Mouse (Mus musculus) ovary, adult 18-20 months (tissue): ENCODE measurements around the gene Osbpl10.
"Not testable (repeated sequence)": the region's sequence is repeated elsewhere in the genome, so short reads cannot be mapped to it uniquely, and the experiment has no call there.

Source experiments
- DNase-seq: peaks from one replicate; pipeline ENCODE4 v3.0.0; 2022; ENCODE audit warnings: low spot score, mixed read lengths

The Osbpl10 gene

DNA sequence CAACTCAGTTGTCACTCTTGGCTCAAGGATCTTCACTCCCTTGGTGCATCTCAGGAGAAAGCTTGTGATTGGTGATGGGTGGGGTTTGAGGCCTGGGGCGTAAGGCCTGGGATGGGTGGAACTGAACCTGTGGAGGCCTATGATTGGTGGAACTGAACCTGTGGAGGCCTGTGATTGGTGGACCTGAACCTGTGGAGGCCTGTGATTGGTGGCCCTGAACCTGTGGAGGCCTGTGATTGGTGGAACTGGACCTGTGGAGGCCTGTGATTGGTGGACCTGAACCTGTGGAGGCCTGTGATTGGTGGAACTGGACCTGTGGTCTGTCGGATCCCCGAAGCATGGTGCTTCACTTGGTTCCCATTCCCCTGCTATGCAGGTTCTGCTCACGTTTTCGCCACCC is 7.4 kb downstream of the Osbpl10 start:
- no peak for DNase-seq

GRCm38 (mm10) chr9:114986361-114986760 is 8.0 kb downstream of the Osbpl10 start:
- no peak for DNase-seq

DNA sequence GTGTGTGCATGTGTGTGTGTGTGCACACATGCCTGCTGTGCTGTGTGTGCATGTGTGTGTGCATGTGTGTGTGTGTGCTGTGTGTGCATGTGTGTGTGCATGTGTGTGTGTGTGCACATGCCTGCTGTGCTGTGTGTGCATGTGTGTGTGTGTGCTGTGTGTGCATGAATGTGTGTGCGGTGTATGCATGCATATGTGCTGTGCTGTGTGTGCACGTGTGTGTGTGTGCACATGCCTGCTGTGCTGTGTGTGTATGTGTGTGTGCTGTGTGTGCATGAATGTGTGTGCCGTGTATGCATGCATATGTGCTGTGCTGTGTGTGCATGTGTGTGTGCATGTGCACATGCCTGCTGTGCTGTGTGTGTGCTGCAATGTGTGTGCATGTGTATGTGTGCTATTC is 9.7 kb downstream of the Osbpl10 start:
- no peak for DNase-seq

- no peak for DNase-seq
Measured at GRCm38 (mm10) chr9:114988610-114989327, 10.4 kb downstream of the Osbpl10 start.

GRCm38 (mm10) chr9:114990421-114990820 is 12.1 kb downstream of the Osbpl10 start:
- no peak for DNase-seq

- DNase-seq, result no peak
Measured at GRCm38 (mm10) chr9:114992528-114992927, 14.2 kb downstream of the Osbpl10 start.

DNA sequence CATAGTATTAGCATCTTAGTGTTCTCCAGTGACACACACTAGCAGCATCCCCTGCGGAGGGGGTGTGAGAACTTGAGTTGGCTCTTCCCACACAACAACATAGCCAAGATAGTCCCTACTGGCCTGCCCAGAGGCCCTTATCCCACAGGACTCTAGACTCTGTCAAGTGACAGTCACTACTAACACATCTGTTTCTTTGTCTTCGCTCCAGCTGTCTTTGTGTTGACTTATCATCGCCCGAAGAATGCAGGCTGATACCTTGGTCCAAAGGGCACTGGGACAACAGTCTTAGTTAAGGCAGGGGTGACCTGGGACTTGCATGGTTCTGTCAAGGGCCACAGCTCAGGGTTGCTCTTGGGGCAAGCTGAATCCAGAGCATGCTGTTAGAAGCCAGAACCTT is 16.9 kb downstream of the Osbpl10 start:
- DNase-seq, result no peak

- DNase-seq, result no peak
Measured at GRCm38 (mm10) chr9:114995716-114996115, 17.3 kb downstream of the Osbpl10 start.

DNA sequence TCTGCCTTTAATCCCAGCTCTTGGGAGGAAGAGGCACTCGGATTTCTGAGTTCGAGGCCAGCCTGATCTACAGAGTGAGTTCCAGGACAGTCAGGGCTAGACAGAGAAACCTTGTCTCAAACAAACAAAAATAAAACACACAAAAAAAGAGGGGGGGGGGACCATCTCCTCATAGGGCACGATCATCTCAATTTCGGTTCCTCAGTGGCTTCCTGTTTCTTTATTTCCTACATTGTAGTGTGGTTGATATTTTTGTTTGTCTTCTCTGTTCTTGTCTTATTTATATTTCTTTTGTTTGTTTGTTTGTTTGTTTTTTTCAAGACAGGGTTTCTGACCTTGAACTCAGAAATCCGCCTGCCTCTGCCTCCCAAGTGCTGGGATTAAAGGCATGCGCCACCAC is 18.1 kb downstream of the Osbpl10 start:
- DNase-seq, result no peak

DNA sequence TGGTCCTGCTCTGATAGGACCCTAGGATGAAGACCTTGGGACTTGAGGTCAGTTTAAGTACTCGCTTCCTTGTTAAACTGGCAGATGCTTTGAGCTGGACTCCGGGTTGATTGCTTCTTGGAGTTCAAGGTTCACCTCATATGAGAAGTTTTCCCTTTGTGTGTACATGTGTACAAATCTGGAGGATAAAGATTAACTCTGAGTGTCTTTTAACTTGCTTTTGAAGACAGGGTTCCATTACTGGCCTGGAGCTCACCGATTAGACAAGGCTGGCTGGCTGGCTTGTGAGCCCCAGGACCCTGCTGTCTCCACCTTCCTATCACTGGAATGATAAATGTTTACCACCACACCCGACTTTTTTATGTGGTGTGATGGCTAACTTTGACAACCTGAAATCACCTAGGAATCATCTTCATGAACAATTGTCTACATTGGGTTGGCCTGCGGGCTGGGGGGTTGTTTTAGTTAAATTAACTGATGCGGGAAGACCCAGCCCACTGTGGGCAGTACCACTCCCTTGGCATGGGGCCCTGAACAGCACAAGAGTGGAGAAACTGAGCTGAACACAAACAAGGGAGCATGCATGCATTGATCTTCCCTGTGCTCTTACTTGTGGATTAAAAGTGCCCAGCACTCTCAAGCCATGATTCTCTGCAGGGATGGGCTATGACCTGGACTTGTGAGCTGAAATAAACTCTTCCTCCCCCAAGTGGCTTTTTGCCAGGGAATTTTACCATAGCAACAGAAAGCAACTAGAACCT is 20.8 kb downstream of the Osbpl10 start:
- DNase-seq, result no peak

- DNase-seq, result no peak
Measured at GRCm38 (mm10) chr9:114999771-115000146, 21.4 kb downstream of the Osbpl10 start.

DNA sequence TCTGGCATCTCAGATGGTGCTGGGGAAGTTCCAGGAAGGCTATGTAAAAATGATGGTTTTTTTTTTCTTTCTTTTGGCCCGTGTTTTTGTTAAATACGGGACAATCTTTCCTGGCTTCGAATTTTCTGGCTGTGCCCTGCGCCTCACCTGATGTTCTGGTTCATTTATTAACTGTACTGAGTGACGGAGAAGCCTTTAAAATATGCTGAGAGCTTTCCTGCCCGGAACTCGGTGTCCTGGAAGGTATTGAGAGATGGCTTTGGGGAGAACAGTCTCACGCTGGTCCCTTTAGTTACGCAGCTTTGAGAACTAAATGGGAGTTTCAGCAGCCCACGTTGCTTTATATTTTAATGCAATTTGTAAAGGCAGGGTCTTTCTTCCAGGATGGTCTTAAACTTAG is 27.1 kb downstream of the Osbpl10 start:
- no peak for DNase-seq

DNA sequence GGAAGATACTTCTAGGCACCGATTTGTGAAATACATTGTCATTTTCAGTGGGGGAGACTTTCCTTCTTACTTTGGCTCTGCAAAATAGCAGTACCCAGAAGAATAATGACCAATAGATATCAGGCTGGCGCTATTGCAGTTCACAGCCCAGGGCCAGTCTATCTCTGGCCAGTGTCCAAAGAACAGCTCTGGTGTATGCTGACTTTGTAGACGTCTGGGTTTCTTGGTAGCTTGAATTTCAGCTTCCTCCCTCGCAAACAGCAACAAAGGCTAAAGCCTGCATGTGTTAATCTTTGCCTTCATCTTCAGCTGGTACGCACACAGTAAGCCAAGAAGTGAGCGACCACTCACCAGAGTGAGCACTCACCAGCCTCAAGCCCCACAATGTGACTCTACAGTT is 29.4 kb downstream of the Osbpl10 start:
- no peak for DNase-seq

DNA sequence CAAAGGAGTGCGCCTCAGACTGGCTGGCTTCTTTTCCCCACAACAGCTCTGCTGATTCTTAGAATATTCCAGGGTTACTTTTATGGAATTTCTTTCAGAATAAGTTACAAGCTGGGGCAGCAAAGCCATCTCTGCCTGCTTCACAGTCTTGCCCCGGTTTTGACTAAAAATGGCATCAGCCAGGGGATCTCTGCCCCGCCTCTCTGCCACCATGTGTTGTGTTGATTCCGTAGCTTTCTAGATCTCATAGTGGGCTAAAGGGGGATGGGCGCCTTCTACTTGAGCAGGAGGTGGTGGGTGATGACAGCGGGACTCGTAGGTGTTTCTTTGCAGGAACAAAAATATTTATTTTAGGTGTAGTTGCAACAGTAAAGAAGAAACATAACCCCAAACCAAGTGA is 29.8 kb downstream of the Osbpl10 start:
- no peak for DNase-seq

- no peak for DNase-seq
Measured at GRCm38 (mm10) chr9:115012367-115012766, 34.0 kb downstream of the Osbpl10 start.

- no peak for DNase-seq
Measured at GRCm38 (mm10) chr9:115020141-115020540, 41.8 kb downstream of the Osbpl10 start.

DNA sequence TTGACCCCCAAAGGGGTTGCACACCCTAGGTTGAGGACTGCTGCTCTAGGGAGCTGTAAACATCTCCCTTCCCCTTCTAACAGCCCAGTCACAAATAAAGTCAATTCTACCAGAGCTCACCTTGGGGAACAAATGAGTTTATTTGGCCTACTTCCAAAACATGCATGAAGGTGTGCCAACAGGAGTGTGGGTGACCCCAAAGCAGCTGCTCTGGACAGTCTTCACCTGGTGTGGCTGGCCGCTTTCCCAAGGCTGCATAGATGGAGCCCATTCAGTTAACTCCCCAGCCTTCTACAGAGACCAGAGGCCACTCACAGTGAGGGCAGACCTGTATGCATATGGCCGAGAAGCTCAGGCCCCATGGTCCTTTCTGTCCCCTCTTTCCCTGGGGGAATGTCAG is 43.0 kb downstream of the Osbpl10 start:
- DNase-seq, result no peak

DNA sequence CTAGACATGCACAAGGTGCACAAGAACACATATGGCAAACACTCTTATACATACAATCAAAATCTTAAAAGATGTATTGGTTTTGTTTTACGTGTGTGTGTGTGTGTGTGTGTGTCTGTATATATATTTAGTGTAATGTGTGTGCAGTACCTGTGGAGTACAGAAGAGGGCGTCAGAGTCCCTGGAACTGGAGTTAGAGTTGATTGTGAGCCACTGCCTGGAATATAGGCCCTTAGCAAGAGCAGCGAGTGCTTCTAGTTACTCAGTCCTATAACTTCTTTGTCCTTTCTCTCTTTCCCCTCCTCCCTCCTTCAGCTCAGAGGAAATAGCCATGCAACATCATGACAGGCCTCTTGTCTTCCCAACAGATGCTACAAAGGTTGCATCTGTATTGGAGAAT is 44.8 kb downstream of the Osbpl10 start:
- DNase-seq, result no peak

DNA sequence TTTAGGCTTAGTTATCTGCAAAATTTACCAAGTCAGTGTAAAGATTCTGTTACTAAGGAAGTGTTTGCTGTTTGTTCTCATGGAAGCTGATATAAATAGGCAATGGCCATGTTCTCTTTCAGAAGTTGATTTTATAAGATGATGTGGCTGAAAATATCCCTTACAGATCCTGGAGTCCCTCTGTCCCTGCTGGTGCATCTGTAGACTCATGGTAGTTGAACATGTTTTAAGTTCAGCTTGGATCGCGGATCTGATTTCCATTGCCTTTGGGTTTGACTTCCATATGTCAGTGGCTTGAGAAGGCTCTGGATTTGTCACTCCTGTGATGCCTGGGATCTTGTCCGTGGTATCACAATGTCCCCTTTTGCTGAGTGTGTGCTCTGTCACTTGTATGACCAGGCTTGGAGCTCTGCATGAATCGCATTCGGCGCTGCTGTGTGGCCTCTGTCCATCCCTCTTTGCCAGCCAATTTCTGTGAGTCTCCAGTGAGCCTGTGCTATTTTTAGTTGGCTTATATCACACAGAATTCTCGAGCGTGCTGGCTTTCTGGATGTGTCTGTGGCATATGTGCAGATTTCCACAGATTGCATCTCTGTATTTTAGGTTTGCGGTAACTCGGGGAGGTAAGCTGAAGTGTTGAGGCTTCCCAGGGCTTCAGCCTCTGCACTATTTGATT is 45.5 kb downstream of the Osbpl10 start:
- DNase-seq, result no peak

DNA sequence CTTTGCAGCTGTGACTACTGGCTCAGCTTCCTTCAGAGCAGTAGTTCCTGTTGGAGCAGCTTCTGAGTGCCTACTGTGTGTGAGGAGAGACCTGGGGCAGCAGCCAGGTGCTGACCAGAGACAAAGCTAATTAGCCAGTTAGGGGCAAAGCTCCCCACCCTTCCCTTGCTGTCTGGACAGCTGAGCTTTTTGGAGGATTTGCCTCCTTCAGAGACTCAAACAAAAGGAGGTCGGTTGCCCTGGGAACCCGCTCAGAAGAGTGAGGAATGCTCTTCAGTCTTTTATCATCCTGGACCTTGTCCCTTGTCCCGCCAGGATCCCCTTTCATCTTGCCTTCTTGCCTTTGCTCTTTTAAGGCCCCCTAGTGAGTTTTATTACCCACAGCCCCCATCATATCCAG is 50.9 kb downstream of the Osbpl10 start:
- no peak for DNase-seq

- no peak for DNase-seq
Measured at GRCm38 (mm10) chr9:115030581-115030980, 52.2 kb downstream of the Osbpl10 start.

- DNase-seq, result not testable (repeated sequence)
Measured at GRCm38 (mm10) chr9:115031046-115031445, 52.7 kb downstream of the Osbpl10 start.

DNA sequence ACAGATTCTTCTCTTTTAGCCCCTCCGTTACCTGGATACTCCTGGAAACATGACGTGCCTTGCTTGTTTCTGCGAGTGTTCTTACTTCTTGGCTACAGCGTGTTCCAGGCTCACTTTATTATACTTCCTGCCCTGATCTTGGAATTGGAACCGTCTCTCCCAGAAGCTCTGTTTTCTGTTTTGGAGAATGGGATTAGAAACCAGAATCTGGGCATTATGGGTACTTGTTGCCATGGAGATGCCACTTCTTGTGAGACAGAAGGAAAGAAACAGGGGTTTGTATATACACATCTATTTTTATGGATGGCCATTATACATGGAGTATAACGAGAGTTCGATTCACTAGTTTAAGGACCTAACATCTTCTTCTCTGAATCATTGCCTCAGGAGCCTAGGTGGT is 54.4 kb downstream of the Osbpl10 start:
- no peak for DNase-seq
